Mouse (Mus musculus) B cell, adult 62 days (primary cell): ENCODE data around the gene Bmp5. TPM values are rescaled to one million over a fixed set of nuclear protein-coding genes. Genes with fewer than 3 reads are reported as not detected.

Source experiments
- total RNA-seq: library from RNA; stranded (reverse); gene quantifications from 4 replicates; pipeline ENCODE4 v1.2.4, GENCODE M21; 2023

Gene Bmp5
- not detected in 4 replicates for total RNA-seq

GRCm38 (mm10) chr9:75775129-75775845 lies at the start of gene Bmp5:
Bmp5 (plus strand) TSS chr9:75775364.

Other genes starting within 250 kb of the Bmp5 start
- 192 to 215 TPM (median 202 TPM) in 4 replicates for gene Tmod3, start 215.7 kb upstream of the Bmp5 start, total RNA-seq
- gene Tmod2, start 164.0 kb upstream of the Bmp5 start, total RNA-seq: 1.3 to 3.3 TPM (median 2.3 TPM) in 4 replicates
- gene Lysmd2, start 149.6 kb upstream of the Bmp5 start, total RNA-seq: 1.3 to 2.7 TPM (median 2.3 TPM) in 4 replicates
- not detected in 4 replicates for gene Scg3, start 91.3 kb upstream of the Bmp5 start, total RNA-seq
- 0.21 to 1.2 TPM (median 0.32 TPM) in 4 replicates for gene Hmgcll1, start 239.5 kb downstream of the Bmp5 start, total RNA-seq